Mouse (Mus musculus) embryo, embryonic 11.5 days (tissue): ENCODE measurements at regions not wholly inside any gene's neighbourhood (a gene's known extent, or its start where the extent isn't known, plus 50 kb on each side); places are given as distances from the start of the nearest gene placed in this dataset.

Source experiments
- DNase-seq: peaks from one replicate; pipeline ENCODE4 v3.0.0-alpha.2; 2012; ENCODE audit warnings: low read depth, low spot score

- DNase-seq, result no peak
Measured at GRCm38 (mm10) chr15:17245096-17245495, 516.5 kb downstream of the Cdh9 start.

GRCm38 (mm10) chr15:17289221-17289620 is 560.7 kb downstream of the Cdh9 start:
- no peak for DNase-seq
